Mouse (Mus musculus): Measurements from ENCODE around the gene Tmem268.

Gene Tmem268

GRCm38 (mm10) chr4:63556665-63557064 is 1.9 kb upstream of the Tmem268 start:
- DNase-seq: no peak

GRCm38 (mm10) chr4:63557124-63558059 is 1.2 kb upstream of the Tmem268 start:
- DNase-seq: no peak

GRCm38 (mm10) chr4:63559127-63559697 is 631 bp downstream of the Tmem268 start:
- DNase-seq: peak in 1 of 2 experiments; percentile 36

GRCm38 (mm10) chr4:63560079-63560478 is 1.5 kb downstream of the Tmem268 start:
- peak in 1 of 2 experiments; percentile 22 for DNase-seq

GRCm38 (mm10) chr4:63561861-63562675 is 3.5 kb downstream of the Tmem268 start:
- DNase-seq: no peak

GRCm38 (mm10) chr4:63562742-63563141 is 4.2 kb downstream of the Tmem268 start:
- DNase-seq: no peak

GRCm38 (mm10) chr4:63567712-63568390 is 9.3 kb downstream of the Tmem268 start:
- DNase-seq: no peak

- DNase-seq: no peak
These were observed 10.7 kb downstream of the Tmem268 start for GRCm38 (mm10) chr4:63569322-63569721.

GRCm38 (mm10) chr4:63570208-63570781 is 11.7 kb downstream of the Tmem268 start:
- no peak for DNase-seq

GRCm38 (mm10) chr4:63572621-63573020 is 14.0 kb downstream of the Tmem268 start:
- no peak for DNase-seq

GRCm38 (mm10) chr4:63579649-63580048 is 21.1 kb downstream of the Tmem268 start:
- DNase-seq: no peak

- no peak for DNase-seq
These were observed 21.5 kb downstream of the Tmem268 start for GRCm38 (mm10) chr4:63580078-63580477.

GRCm38 (mm10) chr4:63582580-63582979 is 24.0 kb downstream of the Tmem268 start:
- no peak for DNase-seq

- no peak for DNase-seq
These were observed 26.6 kb downstream of the Tmem268 start for GRCm38 (mm10) chr4:63585216-63585615.

GRCm38 (mm10) chr4:63586240-63586639 is 27.7 kb downstream of the Tmem268 start:
- DNase-seq: no peak

GRCm38 (mm10) chr4:63589987-63590386 is 31.4 kb downstream of the Tmem268 start:
- no peak for DNase-seq

GRCm38 (mm10) chr4:63590538-63590937 is 32.0 kb downstream of the Tmem268 start:
- DNase-seq: no peak

GRCm38 (mm10) chr4:63594459-63595110 is 36.0 kb downstream of the Tmem268 start:
- no peak for DNase-seq

- DNase-seq: no peak
These were observed 36.7 kb downstream of the Tmem268 start for GRCm38 (mm10) chr4:63595259-63595658.

GRCm38 (mm10) chr4:63596010-63596409 is 37.4 kb downstream of the Tmem268 start:
- no peak for DNase-seq

GRCm38 (mm10) chr4:63600786-63601185 is 42.2 kb downstream of the Tmem268 start:
- DNase-seq: no peak

- no peak for DNase-seq
These were observed 42.7 kb downstream of the Tmem268 start for GRCm38 (mm10) chr4:63601263-63601662.

Measured in cerebellum, adult 18-20 months (tissue).